8 mouse cellular contexts compared by ENCODE assay signal in genomic region chr19:46136639-46137580, GRCm38 (mm10). TPM values are rescaled to one million over a fixed set of nuclear protein-coding genes. Genes with fewer than 3 reads are reported as not detected.
DNase-seq lines count a peak whose midpoint lies in the region; ATAC-seq lines count a peak whose summit lies in the region.

No protein-coding gene starts in this region.

- ATAC-seq in embryonic facial prominence, embryonic 11.5 days (replicated peaks; ENCODE audit: insufficient number of reproducible peaks, low FRiP score, low TSS enrichment, low read depth) = 0 out of 2 replicates have a peak, but pooled peaks have one; percentile 11
- ATAC-seq in liver, embryonic 12.5 days = peak; percentile 76
- ATAC-seq in stomach, embryonic 15.5 days (ENCODE audit: insufficient read depth, low FRiP score, low read depth) = no peak; the same call in 1 of the 2 replicates

- H3K27ac ChIP-seq in embryonic facial prominence, embryonic 11.5 days (replicated peaks; ENCODE audit: low read depth, low read length) = no peak overlapping the region
- no peak overlapping the region for H3K27ac ChIP-seq in liver, embryonic 12.5 days
- no peak overlapping the region for H3K27ac ChIP-seq in stomach, embryonic 15.5 days

- 3% methylated on average over 49 of the region's 49 CpGs for WGBS in embryonic facial prominence, embryonic 11.5 days
- 2% methylated on average over 49 of the region's 49 CpGs for WGBS in liver, embryonic 12.5 days (ENCODE audit: insufficient replicate concordance)
- WGBS in stomach, embryonic 15.5 days = 2% methylated on average over 49 of the region's 49 CpGs

- peak overlapping the region; percentile 46; the same call in 1 of the 2 replicates for H3K9ac ChIP-seq in embryonic facial prominence, embryonic 11.5 days (replicated peaks; ENCODE audit: low read length)
- H3K9ac ChIP-seq in liver, embryonic 12.5 days = peak overlapping the region; percentile 47; the same call in 1 of the 2 replicates
- no peak overlapping the region for H3K9ac ChIP-seq in stomach, embryonic 15.5 days

- H3K4me2 ChIP-seq in embryonic facial prominence, embryonic 11.5 days (ENCODE audit: low read depth, low read length) = peak overlapping the region; percentile 99
- H3K4me2 ChIP-seq in liver, embryonic 12.5 days = peak overlapping the region; percentile 97
- peak overlapping the region; percentile 100 for H3K4me2 ChIP-seq in stomach, embryonic 15.5 days

- no peaks in the 10 kb centered on the region for H3K9me3 ChIP-seq in embryonic facial prominence, embryonic 11.5 days (replicated peaks; ENCODE audit: control insufficient read depth, low read length)
- H3K9me3 ChIP-seq in liver, embryonic 12.5 days (replicated peaks) = no peaks in the 10 kb centered on the region
- no peaks in the 10 kb centered on the region for H3K9me3 ChIP-seq in stomach, embryonic 15.5 days

- H3K27me3 ChIP-seq in embryonic facial prominence, embryonic 11.5 days (ENCODE audit: control insufficient read depth, insufficient read depth, low read length) = peaks cover 54% of the 10 kb centered on the region
- H3K27me3 ChIP-seq in liver, embryonic 12.5 days (replicated peaks) = peaks cover 100% of the 10 kb centered on the region
- H3K27me3 ChIP-seq in stomach, embryonic 15.5 days (replicated peaks) = peaks cover 69% of the 10 kb centered on the region

- H3K4me3 ChIP-seq in embryonic facial prominence, embryonic 11.5 days (ENCODE audit: low read depth, low read length) = peak overlapping the region; percentile 55
- peak overlapping the region; percentile 62 for H3K4me3 ChIP-seq in liver, embryonic 12.5 days
- H3K4me3 ChIP-seq in stomach, embryonic 15.5 days (replicated peaks) = peak overlapping the region; percentile 56

- DNase-seq in ovary, postnatal 10 days (ENCODE audit: low spot score) = peak; percentile 31
- no peak for DNase-seq in ovary, adult 18-20 months (ENCODE audit: low spot score)
- peak; percentile 69 for DNase-seq in embryonic facial prominence, embryonic 11.5 days (ENCODE audit: low spot score)
- DNase-seq in heart, adult 18-20 months = peak; percentile 69 to 84
- peak; percentile 39 for DNase-seq in kidney, adult 11 months
- peak; percentile 89 for DNase-seq in naive thymus-derived CD4-positive, alpha-beta T cell, adult 2 months (ENCODE audit: low read depth)

- no peaks in the 10 kb centered on the region for H3K36me3 ChIP-seq in embryonic facial prominence, embryonic 11.5 days (replicated peaks; ENCODE audit: control insufficient read depth, insufficient read depth, low read depth, low read length)
- no peaks in the 10 kb centered on the region for H3K36me3 ChIP-seq in liver, embryonic 12.5 days
- no peaks in the 10 kb centered on the region for H3K36me3 ChIP-seq in stomach, embryonic 15.5 days

- H3K4me1 ChIP-seq in embryonic facial prominence, embryonic 11.5 days (ENCODE audit: control insufficient read depth, insufficient read depth, low read length) = peaks cover 15% of the 10 kb centered on the region
- H3K4me1 ChIP-seq in liver, embryonic 12.5 days = peaks cover 38% of the 10 kb centered on the region
- peaks cover 21% of the 10 kb centered on the region for H3K4me1 ChIP-seq in stomach, embryonic 15.5 days

RNA-seq across cellular contexts. Expression of gene Elovl3, which starts 5.2 kb away (rescaled TPM):
- 0.14 and 0.21 TPM in 2 replicates for polyA plus RNA-seq in embryonic facial prominence, embryonic 11.5 days (2014; fragmentation: Nextera tagmentation; extraction: Ambion mirVana)
- 1 to 10 TPM in 1 of 2 experiments, not detected in 1; 5.1 TPM for total RNA-seq in heart, adult 18-20 months (2021)
- not detected in 2 replicates for polyA plus RNA-seq in liver, embryonic 12.5 days (2016; fragmentation: Nextera tagmentation; extraction: Ambion mirVana)
- polyA plus RNA-seq in stomach, embryonic 15.5 days (2015; fragmentation: Nextera tagmentation; extraction: Ambion mirVana) = not detected in 2 replicates

RNA-seq across cellular contexts. Expression of gene Pitx3, which starts 11.2 kb away (rescaled TPM):
- polyA plus RNA-seq in embryonic facial prominence, embryonic 11.5 days (2014; fragmentation: Nextera tagmentation; extraction: Ambion mirVana) = 1.7 and 2.0 TPM in 2 replicates
- 1 to 10 TPM; 1.1 to 1.3 TPM for total RNA-seq in heart, adult 18-20 months (2021)
- polyA plus RNA-seq in liver, embryonic 12.5 days (2016; fragmentation: Nextera tagmentation; extraction: Ambion mirVana) = 0.59 and 0.94 TPM in 2 replicates
- polyA plus RNA-seq in stomach, embryonic 15.5 days (2015; fragmentation: Nextera tagmentation; extraction: Ambion mirVana) = 0.15 TPM in 1 of 2 replicates, not detected in the other

RNA-seq across cellular contexts. Expression of gene Gbf1, which starts 15.4 kb away (rescaled TPM):
- 32.4 and 33.4 TPM in 2 replicates for polyA plus RNA-seq in embryonic facial prominence, embryonic 11.5 days (2014; fragmentation: Nextera tagmentation; extraction: Ambion mirVana)
- 10 to 100 TPM; 38.4 to 41.8 TPM for total RNA-seq in heart, adult 18-20 months (2021)
- 27.7 and 30.6 TPM in 2 replicates for polyA plus RNA-seq in liver, embryonic 12.5 days (2016; fragmentation: Nextera tagmentation; extraction: Ambion mirVana)
- polyA plus RNA-seq in stomach, embryonic 15.5 days (2015; fragmentation: Nextera tagmentation; extraction: Ambion mirVana) = 59.3 and 63.1 TPM in 2 replicates
